In the genomic region with DNA sequence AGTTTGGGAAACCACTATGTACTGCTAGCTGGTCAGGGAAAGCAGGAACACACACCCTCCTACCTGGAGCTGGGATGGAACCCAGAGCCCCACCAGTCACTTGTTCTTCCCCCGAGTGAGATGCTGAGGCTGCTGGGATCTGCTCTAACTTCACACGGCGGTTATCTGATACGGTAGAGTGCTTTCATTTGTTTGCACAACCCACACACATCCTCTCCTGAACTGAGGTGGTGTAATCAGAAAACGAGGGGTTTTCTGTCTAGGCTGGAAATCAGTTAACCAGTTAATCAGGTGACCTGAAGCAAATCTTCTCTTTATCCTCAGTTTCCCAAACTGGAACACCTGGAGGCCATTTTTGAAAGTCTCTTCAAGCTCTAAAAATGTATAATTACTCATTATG, we compare ENCODE assay signal across 15 mouse cellular contexts. TPM values are rescaled to one million over a fixed set of nuclear protein-coding genes. Genes with fewer than 3 reads are reported as not detected.
A peak's percentile ranks its signal among the peaks of the same experiment; 100 is the strongest.
DNase-seq lines count a peak whose midpoint lies in the region; TF ChIP-seq lines count a peak whose summit lies in the region.
"Had no signal": no experiment of that assay in that cellular context is flagged by ENCODE, and none has a peak within 500 bp of the region (broad histone marks: within the 10 kb centered on the region; RNA-seq: fewer than 3 reads in every experiment).

No protein-coding gene starts in this region.

- 62% methylated on average over 5 of the region's 5 CpGs for WGBS in small intestine, adult 2 months

- peaks cover 2% of the 10 kb centered on the region; the same call in 1 of the 2 replicates for H3K4me1 ChIP-seq in brown adipose tissue, adult 24 weeks (ENCODE audit: control insufficient read depth, insufficient read depth, insufficient read length, low read length)
- peaks cover 9% of the 10 kb centered on the region; the same call in 1 of the 2 replicates for H3K4me1 ChIP-seq in small intestine, adult 2 months (ENCODE audit: control insufficient read depth, insufficient read depth, insufficient read length, low read length)

- no peaks in the 10 kb centered on the region for H3K27me3 ChIP-seq in small intestine, adult 2 months (ENCODE audit: control insufficient read depth, insufficient read depth, low read length)
- H3K27me3 ChIP-seq: hindbrain, embryonic 15.5 days; limb, embryonic 12.5 days had no signal

- H3K36me3 ChIP-seq in small intestine, adult 2 months (ENCODE audit: control insufficient read depth, insufficient read depth, low read length), result 0 out of 2 replicates have a peak, but pooled peaks cover 2% of the 10 kb centered on the region
- H3K36me3 ChIP-seq: hindbrain, embryonic 15.5 days; limb, embryonic 12.5 days had no signal

- H3K4me3 ChIP-seq in brown adipose tissue, adult 24 weeks (ENCODE audit: insufficient read depth, low read depth, low read length), result no peak overlapping the region
- no peak overlapping the region for H3K4me3 ChIP-seq in small intestine, adult 2 months (ENCODE audit: low read depth, low read length)
- no peak overlapping the region for H3K4me3 ChIP-seq in left cerebral cortex, adult 2 months
- H3K4me3 ChIP-seq: gastrocnemius, adult 2 months; hindbrain, embryonic 15.5 days; limb, embryonic 12.5 days had no signal

- TF ChIP-seq CTCF in small intestine, adult 2 months (IDR thresholded peaks at IDR 0.05; ENCODE audit: extremely low read depth, insufficient read length, insufficient replicate concordance, low read depth, low read length), result no peak
- no peak for TF ChIP-seq CTCF in left cerebral cortex, adult 2 months (IDR thresholded peaks at IDR 0.05)

- peak; percentile 75 for DNase-seq in 416B (ENCODE audit: low read depth)
- DNase-seq in A20 (ENCODE audit: low read depth, low spot score), result peak; percentile 93
- no peak for DNase-seq in layer of hippocampus, adult 9-10 months (ENCODE audit: low spot score)
- no peak for DNase-seq in left cerebral cortex, adult 2 months (ENCODE audit: extremely low spot score in 1 of 2, low spot score in 2 of 2)
- DNase-seq in embryo, embryonic 9.5 days (ENCODE audit: extremely low spot score), result no peak
- DNase-seq: adrenal gland, postnatal 36 days; cerebellum, adult 2 months; embryo, embryonic 11 days; gastrocnemius, adult 2 months; lung, postnatal 4 days had no signal

- intact Hi-C loops in left cerebral cortex, adult 2 months (cut with DNase I), result no loop called here

- TF ChIP-seq POLR2A in small intestine, adult 2 months (IDR thresholded peaks at IDR 0.05; ENCODE audit: low read depth, low read length), result no peak

- H3K27ac ChIP-seq in brown adipose tissue, adult 24 weeks (replicated peaks; ENCODE audit: low read depth, low read length), result peak overlapping the region; percentile 58
- H3K27ac ChIP-seq in small intestine, adult 2 months (ENCODE audit: insufficient read depth, low read depth, low read length), result peak overlapping the region; percentile 61
- H3K27ac ChIP-seq in left cerebral cortex, adult 2 months, result no peak overlapping the region
- H3K27ac ChIP-seq: gastrocnemius, adult 2 months; hindbrain, embryonic 15.5 days; kidney, postnatal 0 days; limb, embryonic 12.5 days had no signal

RNA-seq across cellular contexts. Expression of a gene that starts 55.4 kb away (rescaled TPM):
- 1.4 TPM in 2 replicates for polyA plus RNA-seq in brown adipose tissue, adult 24 weeks (2012; ENCODE audit: insufficient read depth, insufficient read length, missing spikeins)
- 0.85 and 7.1 TPM in 2 replicates for polyA plus RNA-seq in small intestine, adult 2 months (2012; rRNA removed)
- 1 to 10 TPM; 3.4 to 3.8 TPM for total RNA-seq in left cerebral cortex, adult 2 months (2021)

Comparison
In these comparisons a context has a peak if more than half of its experiments do, and no peak if none do; other contexts are left out.
1. DNase-seq: peak in 416B (single experiment) and A20 (single experiment); none in layer of hippocampus, adult 9-10 months (single experiment), left cerebral cortex, adult 2 months (0 of 2) and embryo, embryonic 9.5 days (single experiment).